7 mouse cellular contexts compared by ENCODE assay signal in the genomic region with DNA sequence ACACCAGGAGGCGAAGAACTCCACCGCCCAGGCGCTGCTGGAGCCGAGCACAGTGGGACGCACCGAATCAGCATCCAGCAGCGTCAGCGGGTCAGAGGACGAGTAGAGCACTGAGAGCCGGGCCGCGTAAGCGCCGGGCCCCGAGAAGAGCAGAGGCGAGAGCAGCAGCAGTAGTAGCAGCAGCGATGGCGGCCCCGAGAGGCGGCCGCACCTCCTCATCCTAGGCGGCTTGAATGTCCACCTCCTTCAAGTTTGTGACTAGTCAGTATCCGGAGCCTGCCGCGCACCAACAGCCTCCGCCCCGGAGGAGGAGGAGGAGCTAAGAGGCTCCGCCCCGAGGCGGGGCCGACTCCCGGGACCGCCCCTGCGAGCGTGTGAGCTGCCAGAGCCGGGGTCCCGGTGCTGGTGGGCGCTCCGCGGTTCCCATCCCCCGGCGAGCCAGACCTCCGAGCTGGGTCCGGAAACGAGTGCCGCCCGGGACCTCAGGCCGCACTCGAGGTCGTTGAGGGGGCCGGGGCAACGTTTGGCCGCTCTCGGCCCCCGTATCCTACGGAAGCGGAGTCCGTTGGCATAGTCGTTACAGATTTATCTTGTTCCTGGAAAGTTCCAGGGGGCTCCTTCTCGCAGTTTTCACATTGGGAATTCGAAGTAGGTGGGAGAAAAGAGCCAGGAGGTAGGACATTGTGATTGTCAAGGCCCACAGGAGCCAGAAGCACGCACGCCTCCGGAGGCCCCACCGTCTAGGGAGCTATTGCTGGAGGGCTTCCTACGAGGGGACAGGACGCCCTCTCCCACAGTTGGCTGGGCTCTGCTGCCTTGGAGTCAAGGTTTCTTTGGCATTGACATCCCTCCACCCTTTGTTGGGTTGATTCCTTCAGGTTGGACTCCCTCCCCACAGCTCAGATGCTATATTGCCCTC. TPM values are rescaled to one million over a fixed set of nuclear protein-coding genes. Genes with fewer than 3 reads are reported as not detected.
DNase-seq lines count a peak whose midpoint lies in the region; ATAC-seq and TF ChIP-seq lines count a peak whose summit lies in the region.

A gene (minus strand): TSS at position 309 of the 919 bp plus-strand sequence.

- peak within 1 kb of the TSS; percentile 61; the same call in 1 of the 2 replicates for H3K27ac ChIP-seq in embryonic facial prominence, embryonic 12.5 days
- no peak within 1 kb of the TSS for H3K27ac ChIP-seq in kidney, adult 2 months (ENCODE audit: insufficient read depth, low read depth, low read length)
- peak within 1 kb of the TSS; percentile 76; the same call in 1 of the 2 replicates for H3K27ac ChIP-seq in limb, embryonic 12.5 days
- peak within 1 kb of the TSS; percentile 50; the same call in 1 of the 2 replicates for H3K27ac ChIP-seq in midbrain, embryonic 15.5 days
- H3K27ac ChIP-seq in spleen, adult 2 months (ENCODE audit: insufficient read depth, low read length): no peak within 1 kb of the TSS

- no peaks in the 10 kb centered on the region; the same call in 1 of the 2 replicates for H3K36me3 ChIP-seq in embryonic facial prominence, embryonic 12.5 days
- H3K36me3 ChIP-seq in kidney, adult 2 months (ENCODE audit: control insufficient read depth, insufficient read depth, low read length): no peaks in the 10 kb centered on the region
- H3K36me3 ChIP-seq in limb, embryonic 12.5 days: no peaks in the 10 kb centered on the region
- H3K36me3 ChIP-seq in midbrain, embryonic 15.5 days (replicated peaks): no peaks in the 10 kb centered on the region
- no peaks in the 10 kb centered on the region for H3K36me3 ChIP-seq in spleen, adult 2 months (ENCODE audit: control insufficient read depth, insufficient read depth, low read length)

- H3K9ac ChIP-seq in embryonic facial prominence, embryonic 12.5 days: peak within 1 kb of the TSS; percentile 63
- H3K9ac ChIP-seq in limb, embryonic 12.5 days (replicated peaks): peak within 1 kb of the TSS; percentile 73
- peak within 1 kb of the TSS; percentile 62 for H3K9ac ChIP-seq in midbrain, embryonic 15.5 days

- peak; percentile 86 for ATAC-seq in embryonic facial prominence, embryonic 12.5 days (ENCODE audit: insufficient number of reproducible peaks, insufficient read depth, low FRiP score, low TSS enrichment)
- peak; percentile 85 for ATAC-seq in limb, embryonic 12.5 days (ENCODE audit: insufficient number of reproducible peaks, insufficient read depth, low FRiP score, low TSS enrichment, low read depth)
- ATAC-seq in midbrain, embryonic 15.5 days (replicated peaks): peak; percentile 96

- peak within 1 kb of the TSS; percentile 70 for H3K4me3 ChIP-seq in embryonic facial prominence, embryonic 12.5 days
- H3K4me3 ChIP-seq in kidney, adult 2 months (ENCODE audit: insufficient read depth, low read depth, low read length): peak within 1 kb of the TSS; percentile 65
- H3K4me3 ChIP-seq in limb, embryonic 12.5 days (replicated peaks): peak within 1 kb of the TSS; percentile 74
- H3K4me3 ChIP-seq in midbrain, embryonic 15.5 days: peak within 1 kb of the TSS; percentile 55
- peak within 1 kb of the TSS; percentile 71 for H3K4me3 ChIP-seq in spleen, adult 2 months (ENCODE audit: extremely low read depth, insufficient read depth, insufficient read length)

- TF ChIP-seq POLR2A in kidney, adult 2 months (IDR thresholded peaks at IDR 0.05; ENCODE audit: low read depth, low read length): peak; percentile 70
- peak; percentile 47 for TF ChIP-seq POLR2A in spleen, adult 2 months (IDR thresholded peaks at IDR 0.05; ENCODE audit: low read depth, low read length)

- TF ChIP-seq CTCF in kidney, adult 2 months (conservative IDR thresholded peaks at IDR 0.05; ENCODE audit: insufficient read depth, insufficient read length, low read depth, low read length): no peak
- TF ChIP-seq CTCF in spleen, adult 2 months (IDR thresholded peaks at IDR 0.05; ENCODE audit: extremely low read depth, insufficient read depth, insufficient read length, insufficient replicate concordance): no peak

- no peaks in the 10 kb centered on the region for H3K9me3 ChIP-seq in embryonic facial prominence, embryonic 12.5 days
- H3K9me3 ChIP-seq in limb, embryonic 12.5 days: no peaks in the 10 kb centered on the region
- no peaks in the 10 kb centered on the region for H3K9me3 ChIP-seq in midbrain, embryonic 15.5 days

- H3K27me3 ChIP-seq in embryonic facial prominence, embryonic 12.5 days: no peaks in the 10 kb centered on the region
- H3K27me3 ChIP-seq in kidney, adult 2 months (replicated peaks; ENCODE audit: control insufficient read depth, insufficient read depth, low read length): no peaks in the 10 kb centered on the region
- H3K27me3 ChIP-seq in limb, embryonic 12.5 days: no peaks in the 10 kb centered on the region
- H3K27me3 ChIP-seq in midbrain, embryonic 15.5 days (replicated peaks): no peaks in the 10 kb centered on the region
- H3K27me3 ChIP-seq in spleen, adult 2 months (ENCODE audit: control insufficient read depth, insufficient read depth, low read length): no peaks in the 10 kb centered on the region

- H3K4me2 ChIP-seq in embryonic facial prominence, embryonic 12.5 days (replicated peaks): peak within 1 kb of the TSS; percentile 73
- peak within 1 kb of the TSS; percentile 68 for H3K4me2 ChIP-seq in limb, embryonic 12.5 days
- peak within 1 kb of the TSS; percentile 61 for H3K4me2 ChIP-seq in midbrain, embryonic 15.5 days

- peak; percentile 86 for DNase-seq in adrenal gland, postnatal 25 days
- DNase-seq in heart, adult 18-20 months: peak; percentile 91 to 92
- DNase-seq in kidney, adult 2 months: peak; percentile 92
- DNase-seq in spleen, adult 2 months (ENCODE audit: low read depth in 1 of 2, low spot score in 2 of 2): peak; percentile 71 to 77

- H3K4me1 ChIP-seq in embryonic facial prominence, embryonic 12.5 days: peaks cover 17% of the 10 kb centered on the region
- peaks cover 8% of the 10 kb centered on the region for H3K4me1 ChIP-seq in kidney, adult 2 months (ENCODE audit: control insufficient read depth, insufficient read depth, low read length)
- peaks cover 25% of the 10 kb centered on the region for H3K4me1 ChIP-seq in limb, embryonic 12.5 days (replicated peaks)
- H3K4me1 ChIP-seq in midbrain, embryonic 15.5 days: peaks cover 15% of the 10 kb centered on the region
- peaks cover 3% of the 10 kb centered on the region for H3K4me1 ChIP-seq in spleen, adult 2 months (ENCODE audit: control insufficient read depth, insufficient read depth, insufficient read length)

- WGBS in embryonic facial prominence, embryonic 12.5 days: 1% methylated on average over 67 of the region's 67 CpGs
- under 1% methylated on average over 67 of the region's 67 CpGs for WGBS in kidney, adult 2 months
- under 1% methylated on average over 67 of the region's 67 CpGs for WGBS in limb, embryonic 12.5 days
- under 1% methylated on average over 67 of the region's 67 CpGs for WGBS in midbrain, embryonic 15.5 days
- WGBS in spleen, adult 2 months: 2% methylated on average over 67 of the region's 67 CpGs

RNA-seq across cellular contexts. Expression of the gene that starts here (rescaled TPM):
- total RNA-seq in adrenal gland, postnatal 25 days (2021): 48.4 and 48.8 TPM in 2 replicates
- polyA plus RNA-seq in embryonic facial prominence, embryonic 12.5 days (2016; fragmentation: Nextera tagmentation; extraction: Ambion mirVana): 24.0 and 24.7 TPM in 2 replicates
- 10 to 100 TPM; 31.5 to 38.1 TPM for total RNA-seq in heart, adult 18-20 months (2021)
- 30.6 and 32.8 TPM in 2 replicates for polyA plus RNA-seq in kidney, adult 2 months (2012; rRNA removed)
- 23.5 and 26.3 TPM in 2 replicates for polyA plus RNA-seq in limb, embryonic 12.5 days (2016; fragmentation: Nextera tagmentation; extraction: Ambion mirVana)
- 21.7 and 22.6 TPM in 2 replicates for polyA plus RNA-seq in midbrain, embryonic 15.5 days (2015; fragmentation: Nextera tagmentation; extraction: Ambion mirVana)
- polyA plus RNA-seq in spleen, adult 2 months (2012; rRNA removed): 26.7 and 29.5 TPM in 2 replicates

Comparison
In these comparisons a context has a peak if more than half of its experiments do, and no peak if none do; other contexts are left out.
1. H3K27ac ChIP-seq: peak in embryonic facial prominence, embryonic 12.5 days (single experiment), limb, embryonic 12.5 days (single experiment) and midbrain, embryonic 15.5 days (single experiment); none in kidney, adult 2 months (single experiment) and spleen, adult 2 months (single experiment).
2. Peak in every context shown above with its lines, with median percentiles within 50 percentile points of each other: DNase-seq, ATAC-seq, H3K4me2 ChIP-seq, H3K4me3 ChIP-seq and H3K9ac ChIP-seq.